Mouse (Mus musculus): ENCODE measurements at regions not wholly inside any gene's neighbourhood (a gene's known extent, or its start where the extent isn't known, plus 50 kb on each side); places are given as distances from the start of the nearest gene placed in this dataset.

DNA sequence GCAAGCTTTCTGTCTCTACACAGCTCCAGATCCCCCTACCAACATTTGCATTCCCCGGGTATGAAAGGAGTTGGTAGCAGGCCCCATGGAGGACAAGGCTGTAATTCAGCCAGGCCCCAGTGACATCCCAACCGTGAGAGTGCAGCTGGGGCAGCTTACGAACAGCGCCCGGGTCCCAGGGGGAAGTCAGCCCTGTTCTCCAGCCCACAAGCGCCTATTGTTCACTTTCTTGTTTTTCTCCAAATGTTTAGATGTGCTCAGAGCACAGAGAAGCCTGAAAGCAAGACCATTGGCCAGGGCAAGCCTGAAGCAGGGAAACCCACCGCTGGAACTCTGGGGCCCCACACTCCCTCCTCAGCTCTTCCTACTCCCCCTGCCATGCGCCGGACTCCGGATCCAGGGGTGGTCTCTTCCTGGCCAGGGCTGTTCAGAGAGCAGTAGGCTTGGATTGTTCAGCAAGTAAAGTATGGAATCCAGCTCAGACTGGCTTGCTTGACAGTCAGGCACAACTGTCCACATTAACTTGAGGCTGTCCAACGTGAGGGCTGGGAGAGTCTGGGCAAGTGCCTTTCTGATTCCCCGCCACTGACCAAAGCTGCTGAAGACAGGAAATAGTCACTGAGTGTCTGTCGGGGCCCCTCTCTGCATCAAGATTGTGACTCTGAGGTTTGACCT lies 142.4 kb downstream of the Zfp36l1 start:
- ATAC-seq (replicated peaks; ENCODE audit: poor library complexity, severe bottlenecking): no peak

DNA sequence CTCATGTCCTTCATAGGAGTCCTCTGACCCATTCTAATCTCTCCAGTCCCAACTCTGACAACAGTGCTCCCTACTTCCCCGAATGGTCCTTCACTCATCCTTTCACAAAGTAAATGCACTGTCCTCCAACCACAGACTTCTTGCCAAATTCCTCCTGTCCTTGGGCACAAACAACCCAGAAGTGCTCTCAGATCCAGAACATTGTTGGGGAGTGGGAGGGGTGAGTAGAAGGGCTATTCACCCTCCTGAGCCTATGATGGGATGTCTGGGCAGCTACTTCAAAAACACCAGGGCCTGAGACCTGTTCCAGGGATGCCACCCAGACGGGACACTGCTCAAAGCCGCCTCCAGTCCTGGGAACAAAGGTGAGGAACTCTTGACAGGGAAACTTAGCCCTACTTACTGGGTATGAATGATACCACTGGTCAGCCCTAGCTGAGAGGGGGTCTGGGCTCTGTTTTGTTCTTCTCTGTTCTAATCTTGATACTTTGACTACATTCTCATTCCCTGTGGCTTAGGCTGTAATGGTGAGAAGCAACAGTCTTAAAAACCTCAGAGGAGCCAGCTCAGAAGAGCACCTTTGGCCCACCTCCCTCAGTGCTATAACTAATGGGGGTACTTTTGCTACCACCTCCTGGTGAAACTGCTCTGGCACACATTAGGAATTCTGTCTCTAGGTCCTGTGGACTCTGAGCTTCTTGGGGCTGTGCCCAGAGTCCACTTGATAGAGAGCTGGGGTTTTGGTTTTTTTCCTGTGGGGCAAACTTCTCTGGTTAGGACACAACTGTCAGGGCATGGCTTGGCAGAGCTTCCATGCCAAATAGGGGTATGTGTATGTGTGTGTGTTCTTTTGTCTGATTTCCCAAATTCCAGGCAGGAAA lies 143.2 kb downstream of the Zfp36l1 start:
- no peak for ATAC-seq (replicated peaks; ENCODE audit: poor library complexity, severe bottlenecking)

- no peak for ATAC-seq (replicated peaks; ENCODE audit: poor library complexity, severe bottlenecking)
Measured at GRCm38 (mm10) chr12:79968676-79969075, 144.1 kb downstream of the Zfp36l1 start.

GRCm38 (mm10) chr12:79967491-79968255 lies 145.1 kb downstream of the Zfp36l1 start:
- no peak for ATAC-seq (replicated peaks; ENCODE audit: poor library complexity, severe bottlenecking)

DNA sequence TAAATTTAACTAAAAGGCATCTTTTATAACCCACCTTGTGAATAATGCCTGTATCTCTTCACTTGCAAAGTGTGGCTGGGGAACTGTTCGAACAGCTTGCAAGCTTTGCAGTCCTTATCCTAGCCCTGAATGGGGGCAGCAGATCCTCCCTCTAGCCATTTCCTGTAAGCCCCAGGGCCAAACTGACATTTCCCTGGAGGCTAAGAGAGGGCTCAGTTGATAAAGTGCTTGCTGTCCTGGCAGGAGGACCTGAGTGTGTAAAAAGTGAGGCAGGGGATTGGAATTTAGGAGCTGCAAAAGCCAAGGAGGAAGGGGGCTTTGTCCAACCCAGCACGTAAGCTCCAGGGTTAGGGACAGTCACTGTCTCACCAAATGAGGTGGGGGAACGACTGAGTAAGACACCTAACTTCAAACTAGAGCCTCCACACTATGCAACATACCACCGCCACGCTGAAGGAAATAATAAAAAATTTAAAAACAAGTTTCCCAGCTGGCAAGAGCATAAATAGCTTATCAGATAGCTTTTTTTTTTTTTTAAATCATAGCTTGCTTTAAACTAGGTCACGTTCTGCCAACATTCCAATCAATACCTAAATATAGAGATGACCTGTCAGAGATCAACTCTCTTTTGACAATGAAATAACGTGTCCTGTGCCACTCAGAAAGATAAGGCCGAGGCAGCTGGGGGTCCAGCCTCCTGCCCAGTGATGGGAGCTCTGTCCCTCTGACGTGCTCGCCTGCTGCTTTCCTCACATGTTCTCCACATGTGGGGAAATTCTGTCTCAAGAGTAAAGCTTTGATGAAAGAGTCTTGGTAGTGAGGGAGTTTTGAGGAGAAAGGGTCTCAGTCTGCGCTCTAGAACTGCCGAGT lies 146.0 kb downstream of the Zfp36l1 start:
- ATAC-seq (replicated peaks; ENCODE audit: poor library complexity, severe bottlenecking): no peak

GRCm38 (mm10) chr12:79966289-79966615 lies 146.6 kb downstream of the Zfp36l1 start:
- no peak for ATAC-seq (replicated peaks; ENCODE audit: poor library complexity, severe bottlenecking)

- peak; percentile 54 for ATAC-seq (replicated peaks; ENCODE audit: poor library complexity, severe bottlenecking)
Measured at GRCm38 (mm10) chr12:79965471-79966288, 147.1 kb downstream of the Zfp36l1 start.

DNA sequence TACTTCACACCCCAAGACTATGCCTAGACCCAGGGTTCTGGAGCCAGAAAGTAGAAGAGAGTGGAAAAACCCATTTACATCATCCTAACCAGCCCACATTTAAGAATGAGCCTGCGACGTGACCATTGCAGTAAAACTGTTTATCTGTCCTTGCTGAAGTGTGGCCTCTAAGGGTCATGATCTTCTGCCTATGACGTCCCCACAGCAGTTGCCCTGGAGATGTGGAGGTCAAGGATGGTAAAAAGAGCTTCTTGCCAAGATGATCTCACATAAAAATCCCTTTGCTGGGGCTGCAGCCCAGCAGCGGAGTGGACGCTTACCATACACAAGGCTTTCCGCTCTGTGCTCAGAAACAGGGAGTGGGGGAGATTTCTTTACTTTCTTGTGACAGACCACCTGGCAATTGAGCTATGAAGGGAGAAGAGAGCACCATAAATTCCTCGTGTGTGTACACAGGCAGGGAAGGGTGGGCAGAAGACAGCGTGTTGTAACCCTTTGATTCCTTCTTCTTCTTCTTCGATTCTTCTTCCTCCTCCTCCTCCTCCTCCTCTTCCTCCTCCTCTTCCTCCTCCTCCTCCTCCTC lies 149.3 kb downstream of the Zfp36l1 start:
- ATAC-seq (replicated peaks; ENCODE audit: poor library complexity, severe bottlenecking): no peak

GRCm38 (mm10) chr12:79962649-79963236 lies 150.1 kb downstream of the Zfp36l1 start:
- ATAC-seq (replicated peaks; ENCODE audit: poor library complexity, severe bottlenecking): no peak

GRCm38 (mm10) chr12:79961881-79962280 lies 150.9 kb downstream of the Zfp36l1 start:
- peak; percentile 52 for ATAC-seq (replicated peaks; ENCODE audit: poor library complexity, severe bottlenecking)

DNA sequence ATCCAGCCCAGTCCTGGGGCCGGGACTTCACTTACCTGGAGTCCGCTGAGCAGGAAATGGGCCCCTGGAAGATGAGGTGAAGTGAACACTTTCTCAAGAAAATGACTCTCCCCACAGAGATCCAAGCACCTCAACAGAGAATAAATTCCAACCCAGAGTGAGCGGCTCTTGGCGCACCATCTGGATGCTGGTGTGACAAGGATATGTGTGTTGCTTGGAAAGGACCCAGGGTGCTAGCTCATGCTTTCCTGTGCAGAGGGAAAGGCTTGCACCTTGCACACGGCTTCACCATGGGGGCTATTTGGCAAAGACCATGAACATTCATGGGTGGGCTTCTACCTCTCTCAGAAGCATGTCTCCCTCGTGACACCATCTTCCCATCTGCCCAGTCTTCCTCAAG lies 151.7 kb downstream of the Zfp36l1 start:
- ATAC-seq (replicated peaks; ENCODE audit: poor library complexity, severe bottlenecking): no peak

DNA sequence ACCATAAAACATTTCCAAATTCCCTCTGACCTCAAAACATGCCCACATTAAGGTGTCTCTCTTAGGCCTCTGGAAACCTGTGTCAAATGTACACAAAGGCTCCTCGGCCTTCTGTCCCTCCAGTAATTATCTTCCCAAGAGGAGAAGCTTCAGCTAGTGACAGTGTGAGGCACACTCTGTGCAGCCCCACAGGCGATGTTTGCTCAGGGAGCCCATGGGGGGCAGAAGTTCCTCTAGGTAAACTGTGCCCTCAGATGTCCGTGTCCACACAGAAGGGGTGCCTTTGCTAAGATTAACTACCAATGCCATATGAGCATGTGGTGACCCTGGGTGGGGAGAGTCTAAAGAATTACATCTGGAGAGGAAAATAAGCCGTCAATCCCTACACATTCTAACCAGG lies 152.4 kb downstream of the Zfp36l1 start:
- ATAC-seq (replicated peaks; ENCODE audit: poor library complexity, severe bottlenecking): no peak

DNA sequence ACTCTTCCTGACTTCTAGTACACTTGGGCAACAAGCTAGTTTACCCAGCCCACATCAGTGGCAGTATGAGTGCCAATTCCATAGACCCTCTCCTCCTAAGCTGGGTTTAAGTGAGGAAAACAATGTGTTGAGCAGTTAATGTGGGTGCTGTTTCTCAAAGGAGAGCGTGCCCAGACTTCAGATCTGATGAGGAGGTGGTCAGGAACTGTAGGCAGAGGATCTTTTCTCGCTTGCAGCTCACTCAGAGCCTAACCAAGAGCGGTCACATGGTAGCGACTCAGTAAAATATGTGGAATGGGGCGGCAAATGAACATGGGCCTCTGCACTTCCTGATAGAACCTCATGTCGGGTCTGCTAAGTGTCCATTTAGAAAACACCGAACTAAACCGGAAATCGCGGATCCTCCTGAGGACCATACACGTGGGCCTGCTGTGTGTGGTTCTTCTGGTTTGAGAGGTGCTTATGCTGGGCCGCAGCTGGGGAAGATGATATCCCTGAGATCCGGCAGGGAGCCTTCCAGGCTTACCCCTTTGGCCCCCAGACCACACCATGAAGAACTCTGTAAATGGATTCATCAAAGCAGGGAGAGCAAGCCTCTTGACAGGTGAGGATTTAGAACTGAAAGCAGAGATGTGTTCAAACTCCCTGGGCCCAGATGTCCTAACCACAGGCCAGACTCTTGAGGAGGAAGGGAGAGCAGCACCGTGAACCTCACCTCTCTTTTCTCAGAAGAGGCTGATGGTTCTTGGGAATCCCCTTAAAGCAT lies 153.1 kb downstream of the Zfp36l1 start:
- ATAC-seq (replicated peaks; ENCODE audit: poor library complexity, severe bottlenecking): no peak

GRCm38 (mm10) chr12:79957211-79957610 lies 155.6 kb downstream of the Zfp36l1 start:
- ATAC-seq (replicated peaks; ENCODE audit: poor library complexity, severe bottlenecking): no peak

- no peak for ATAC-seq (replicated peaks; ENCODE audit: poor library complexity, severe bottlenecking)
Measured at GRCm38 (mm10) chr12:79956351-79956750, 156.5 kb downstream of the Zfp36l1 start.

DNA sequence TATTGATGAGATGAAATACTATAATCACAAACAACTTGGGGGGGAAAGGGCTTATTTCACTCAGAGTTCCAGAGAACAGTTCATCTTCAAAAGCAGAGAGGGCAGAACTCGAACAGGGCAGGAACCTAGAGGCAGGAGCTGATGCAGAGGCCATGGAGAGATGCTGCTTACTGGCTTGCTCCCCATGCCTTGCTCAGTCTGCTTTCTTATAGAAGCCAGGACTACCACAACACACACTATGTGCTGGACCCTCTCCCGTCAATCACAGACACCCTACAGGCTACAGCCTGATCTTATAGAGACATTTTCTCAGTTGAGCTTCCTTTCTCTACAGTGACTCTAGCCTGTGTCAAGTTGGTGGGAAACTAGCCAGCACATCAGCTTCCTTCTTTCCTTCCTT lies 157.3 kb downstream of the Zfp36l1 start:
- ATAC-seq (replicated peaks; ENCODE audit: poor library complexity, severe bottlenecking): no peak

GRCm38 (mm10) chr12:79950579-79951112 lies 162.2 kb downstream of the Zfp36l1 start:
- ATAC-seq (replicated peaks; ENCODE audit: poor library complexity, severe bottlenecking): no peak

Measured in granulocyte monocyte progenitor cell, adult 5-6 weeks (primary cell).